Mouse (Mus musculus) kidney, adult 8-10 months (tissue): Measurements from ENCODE around the gene Cyp3a41a.
"Not testable (repeated sequence)": the region's sequence is repeated elsewhere in the genome, so short reads cannot be mapped to it uniquely, and the experiment has no call there.

Source experiments
- DNase-seq, 2 experiments: peaks; one replicate each; pipeline ENCODE4 v3.0.0; 2022

Gene Cyp3a41a

GRCm38 (mm10) chr5:145720036-145720435, at the start of gene Cyp3a41a:
TSS of gene Cyp3a41a (minus strand) at chr5:145720136.
- not testable (repeated sequence) for DNase-seq

GRCm38 (mm10) chr5:145737512-145737911, 17.6 kb upstream of the Cyp3a41a start:
- not testable (repeated sequence) for DNase-seq

- not testable (repeated sequence) for DNase-seq
Observed at GRCm38 (mm10) chr5:145714296-145714695, 5.6 kb downstream of the Cyp3a41a start.

- not testable (repeated sequence) for DNase-seq
Observed at GRCm38 (mm10) chr5:145707372-145707771, 12.6 kb downstream of the Cyp3a41a start.

- no peak for DNase-seq
Observed at GRCm38 (mm10) chr5:145662007-145662406, 57.9 kb downstream of the Cyp3a41a start.

GRCm38 (mm10) chr5:145647779-145648178, 72.2 kb downstream of the Cyp3a41a start:
- no peak for DNase-seq
